Mouse (Mus musculus): ENCODE measurements at regions not wholly inside any gene's neighbourhood (a gene's known extent, or its start where the extent isn't known, plus 50 kb on each side); places are given as distances from the start of the nearest gene placed in this dataset.

DNA sequence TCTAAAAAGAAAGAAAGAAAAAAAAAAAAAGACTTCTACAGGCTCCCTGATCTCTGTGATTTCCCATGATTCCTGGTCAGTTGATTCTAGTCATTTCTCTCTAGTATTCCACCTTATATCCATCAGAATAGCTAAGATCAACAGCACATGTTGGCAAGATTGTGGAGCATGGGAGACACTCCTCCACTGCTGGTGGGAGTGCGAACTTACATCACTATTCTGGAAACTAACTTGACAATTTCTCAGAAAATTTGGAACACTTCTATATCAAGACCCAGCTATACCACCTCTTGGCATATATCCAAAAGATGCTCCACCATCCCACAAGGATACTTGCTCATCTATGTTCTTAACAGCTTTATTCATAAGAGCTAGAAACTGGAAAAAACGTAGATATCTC lies 3266.0 kb upstream of the Lrrc6 start:
- no peak for DNase-seq (ENCODE audit: low read depth)

DNA sequence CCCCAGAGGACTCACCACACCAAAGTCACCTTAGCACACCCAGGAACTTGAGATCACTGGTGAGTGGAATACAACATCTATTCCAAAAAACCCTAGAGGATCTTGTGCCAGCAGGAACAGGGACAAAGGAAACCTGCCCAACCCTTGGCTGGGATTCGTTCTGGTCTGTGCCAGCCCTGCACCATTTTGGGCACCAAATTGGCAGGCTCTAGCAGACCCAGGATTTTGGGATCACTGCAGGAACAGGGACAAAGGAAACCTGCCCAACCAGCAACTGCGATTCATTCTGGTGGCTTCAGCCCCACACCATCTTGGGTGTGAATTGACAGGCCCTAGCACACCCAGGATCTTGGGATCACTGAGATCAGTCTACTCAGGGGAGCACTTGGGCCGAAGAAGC lies 3251.9 kb upstream of the Lrrc6 start:
- DNase-seq (ENCODE audit: low read depth), result peak; percentile 50

DNA sequence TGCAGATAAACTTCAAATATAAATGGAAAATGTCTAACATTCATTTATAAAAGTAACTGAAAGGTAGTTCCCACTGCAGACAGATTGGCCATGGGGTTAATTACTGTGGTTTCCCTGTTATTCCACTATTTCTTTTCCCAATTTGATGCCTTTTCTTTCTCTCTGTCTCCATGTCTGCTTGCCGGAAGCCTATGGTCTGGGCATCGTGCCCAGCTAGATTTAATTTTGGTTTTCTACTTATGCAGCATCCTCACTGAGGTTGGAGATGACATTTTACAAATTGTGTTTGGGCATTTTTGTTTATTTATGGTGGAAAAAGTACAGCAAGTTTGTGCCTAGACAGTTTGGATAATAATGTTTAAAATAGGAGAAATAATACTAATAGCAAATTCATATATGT lies 3214.0 kb upstream of the Lrrc6 start:
- DNase-seq (ENCODE audit: low read depth), result no peak

DNA sequence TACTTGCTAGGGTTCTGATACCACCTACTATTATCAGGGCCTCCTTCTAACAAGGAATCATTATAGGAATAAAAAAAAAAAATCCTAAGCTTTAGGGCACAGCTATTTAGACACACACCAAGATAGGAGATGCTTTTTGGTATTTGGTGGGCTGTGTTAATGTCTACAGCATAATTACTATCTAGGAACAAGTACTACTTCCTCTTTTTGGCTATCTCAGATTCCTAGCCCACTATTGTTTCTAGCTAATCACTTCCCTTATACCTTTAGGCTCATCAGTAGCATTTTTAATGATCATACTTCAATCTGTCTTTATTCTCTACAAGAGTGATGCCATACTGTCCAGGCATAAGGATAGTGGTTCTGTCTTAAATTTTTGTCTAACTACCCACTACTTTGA lies 3213.2 kb upstream of the Lrrc6 start:
- no peak for DNase-seq (ENCODE audit: low read depth)

DNA sequence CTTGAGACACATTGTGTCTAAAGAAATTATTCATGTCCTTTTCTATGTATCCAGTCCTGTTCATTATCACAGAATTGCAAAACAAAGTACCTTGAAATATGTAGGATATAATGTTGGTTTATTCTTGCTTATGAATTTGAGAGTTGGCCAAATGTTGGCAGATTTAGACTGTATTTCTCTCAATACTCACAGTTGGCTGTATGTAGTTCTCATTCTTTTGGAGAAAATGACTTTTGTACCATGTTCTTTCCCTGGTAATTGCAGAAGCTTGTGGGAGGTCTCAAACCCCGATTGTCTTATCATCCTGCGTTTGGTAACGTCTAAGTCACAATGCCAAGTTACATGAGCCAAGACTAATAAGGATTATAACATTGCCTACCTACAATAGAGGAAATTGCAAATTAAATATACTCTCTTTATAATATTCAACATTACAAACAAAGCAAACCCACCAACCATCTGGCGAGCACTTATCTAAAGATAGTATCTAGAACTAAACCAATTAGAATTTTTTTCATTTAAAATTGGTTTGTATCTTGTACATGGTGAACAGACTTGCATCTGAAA lies 3195.0 kb upstream of the Lrrc6 start:
- DNase-seq (ENCODE audit: low read depth), result no peak

DNA sequence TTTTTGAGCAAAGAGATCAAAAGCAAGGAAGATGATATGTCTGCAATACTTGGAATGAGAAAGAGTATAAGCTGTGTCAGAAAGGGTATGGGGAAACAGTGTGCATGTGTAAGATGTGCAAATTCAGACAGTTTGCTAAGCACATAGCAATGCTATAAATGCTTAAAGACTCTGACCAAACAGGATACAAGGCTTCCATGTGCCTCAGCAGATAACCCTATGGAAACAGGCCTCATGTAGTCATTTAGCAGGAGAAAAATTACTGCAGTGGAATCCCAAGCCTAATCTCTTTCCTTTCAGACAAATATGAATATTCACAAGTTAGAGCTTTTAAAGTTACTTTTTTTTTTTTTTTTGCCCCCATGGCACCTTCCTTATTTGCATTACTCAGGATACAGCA lies 3189.8 kb upstream of the Lrrc6 start:
- no peak for DNase-seq (ENCODE audit: low read depth)

Measured in gonadal fat pad, adult 2 months (tissue).